21 mouse cellular contexts compared by ENCODE assay signal in genomic region chrX:100195286-100195685, GRCm38 (mm10).
DNase-seq lines count a peak whose midpoint lies in the region; ATAC-seq lines count a peak whose summit lies in the region.
"Had no signal": no experiment of that assay in that cellular context is flagged by ENCODE, and none has a peak within 500 bp of the region (broad histone marks: within the 10 kb centered on the region; RNA-seq: fewer than 3 reads in every experiment).

No protein-coding gene starts in this region.

- DNase-seq in heart, adult 8-10 months (ENCODE audit: low spot score), result peak; percentile 26
- peak; percentile 11 for DNase-seq in kidney, postnatal 14 days
- no peak for DNase-seq in kidney, adult 18-20 months
- DNase-seq in neural tube, embryonic 11.5 days (ENCODE audit: low spot score), result peak; percentile 9
- DNase-seq in lung, postnatal 36 days, result peak; percentile 22
- DNase-seq in right cerebral cortex, postnatal 4 days, result no peak
- DNase-seq: adrenal gland, postnatal 25 days; cerebellum, adult 11-12 months; cerebellum, postnatal 25 days; gastrocnemius, postnatal 36 days; liver, postnatal 0 days; right cerebral cortex, postnatal 14 days; thymus, postnatal 36 days had no signal

- 48% methylated on average over 2 of the region's 2 CpGs for WGBS in heart, embryonic 12.5 days
- WGBS in neural tube, embryonic 11.5 days, result 54% methylated on average over 2 of the region's 2 CpGs
- 44% methylated on average over 2 of the region's 2 CpGs for WGBS in neural tube, embryonic 15.5 days

- H3K36me3 ChIP-seq in heart, embryonic 12.5 days, result no peaks in the 10 kb centered on the region
- no peaks in the 10 kb centered on the region for H3K36me3 ChIP-seq in neural tube, embryonic 11.5 days (ENCODE audit: control insufficient read depth, insufficient read depth, low read length)
- H3K36me3 ChIP-seq in neural tube, embryonic 15.5 days, result no peaks in the 10 kb centered on the region
- H3K36me3 ChIP-seq: embryonic facial prominence, embryonic 13.5 days; forebrain, embryonic 15.5 days; hindbrain, embryonic 12.5 days; neural tube, embryonic 12.5 days had no signal

- H3K4me2 ChIP-seq in heart, embryonic 12.5 days, result no peak overlapping the region
- H3K4me2 ChIP-seq in neural tube, embryonic 11.5 days (ENCODE audit: low read depth), result no peak overlapping the region
- H3K4me2 ChIP-seq in neural tube, embryonic 15.5 days, result no peak overlapping the region
- H3K4me2 ChIP-seq: embryonic facial prominence, embryonic 13.5 days; forebrain, embryonic 15.5 days; hindbrain, embryonic 12.5 days; neural tube, embryonic 12.5 days had no signal

- no peaks in the 10 kb centered on the region for H3K27me3 ChIP-seq in heart, embryonic 12.5 days (replicated peaks)
- H3K27me3 ChIP-seq in neural tube, embryonic 11.5 days (ENCODE audit: control insufficient read depth, insufficient read depth, low read length), result no peaks in the 10 kb centered on the region
- H3K27me3 ChIP-seq in neural tube, embryonic 15.5 days (replicated peaks), result no peaks in the 10 kb centered on the region
- H3K27me3 ChIP-seq: CH12.LX; forebrain, embryonic 15.5 days; hindbrain, embryonic 12.5 days; megakaryocyte, embryonic 14.5 days; neural tube, embryonic 12.5 days had no signal

- H3K27ac ChIP-seq in heart, embryonic 12.5 days (ENCODE audit: poor library complexity, severe bottlenecking), result no peak overlapping the region
- H3K27ac ChIP-seq in neural tube, embryonic 11.5 days (ENCODE audit: low read depth, low read length), result no peak overlapping the region
- H3K27ac ChIP-seq in neural tube, embryonic 15.5 days (replicated peaks), result no peak overlapping the region
- H3K27ac ChIP-seq: embryonic facial prominence, embryonic 13.5 days; forebrain, embryonic 15.5 days; hindbrain, embryonic 12.5 days; neural tube, embryonic 12.5 days had no signal

- no peaks in the 10 kb centered on the region for H3K9me3 ChIP-seq in heart, embryonic 12.5 days (replicated peaks)
- H3K9me3 ChIP-seq in neural tube, embryonic 11.5 days (ENCODE audit: control insufficient read depth, low read length), result no peaks in the 10 kb centered on the region
- no peaks in the 10 kb centered on the region for H3K9me3 ChIP-seq in neural tube, embryonic 15.5 days (replicated peaks)
- H3K9me3 ChIP-seq: embryonic facial prominence, embryonic 13.5 days; forebrain, embryonic 15.5 days; hindbrain, embryonic 12.5 days; megakaryocyte, embryonic 14.5 days; neural tube, embryonic 12.5 days had no signal

- no peaks in the 10 kb centered on the region for H3K4me1 ChIP-seq in heart, embryonic 12.5 days (replicated peaks)
- no peaks in the 10 kb centered on the region for H3K4me1 ChIP-seq in neural tube, embryonic 11.5 days (ENCODE audit: control insufficient read depth, insufficient read depth, low read length)
- no peaks in the 10 kb centered on the region for H3K4me1 ChIP-seq in neural tube, embryonic 15.5 days
- H3K4me1 ChIP-seq: embryonic facial prominence, embryonic 13.5 days; forebrain, embryonic 15.5 days; hindbrain, embryonic 12.5 days; megakaryocyte, embryonic 14.5 days; neural tube, embryonic 12.5 days had no signal

- no peak for ATAC-seq in heart, embryonic 12.5 days (ENCODE audit: insufficient number of reproducible peaks, low FRiP score)
- no peak for ATAC-seq in neural tube, embryonic 11.5 days (ENCODE audit: insufficient read depth, low FRiP score, low TSS enrichment)
- no peak for ATAC-seq in neural tube, embryonic 15.5 days (ENCODE audit: low FRiP score)
- ATAC-seq: forebrain, embryonic 15.5 days; liver, postnatal 0 days had no signal

- H3K4me3 ChIP-seq in heart, embryonic 12.5 days, result no peak overlapping the region
- H3K4me3 ChIP-seq in neural tube, embryonic 11.5 days (ENCODE audit: low read depth, low read length), result no peak overlapping the region
- H3K4me3 ChIP-seq in neural tube, embryonic 15.5 days (replicated peaks), result no peak overlapping the region
- H3K4me3 ChIP-seq: embryonic facial prominence, embryonic 13.5 days; forebrain, embryonic 15.5 days; hindbrain, embryonic 12.5 days; megakaryocyte, embryonic 14.5 days; neural tube, embryonic 12.5 days had no signal

- H3K9ac ChIP-seq in heart, embryonic 12.5 days, result no peak overlapping the region
- H3K9ac ChIP-seq in neural tube, embryonic 11.5 days (ENCODE audit: low read length), result no peak overlapping the region
- no peak overlapping the region for H3K9ac ChIP-seq in neural tube, embryonic 15.5 days (replicated peaks)
- H3K9ac ChIP-seq: embryonic facial prominence, embryonic 13.5 days; forebrain, embryonic 15.5 days; hindbrain, embryonic 12.5 days; liver, postnatal 0 days; neural tube, embryonic 12.5 days had no signal

Comparison
In these comparisons a context has a peak if more than half of its experiments do, and no peak if none do; other contexts are left out.
1. DNase-seq: peak in heart, adult 8-10 months (single experiment), kidney, postnatal 14 days (single experiment), neural tube, embryonic 11.5 days (single experiment) and lung, postnatal 36 days (single experiment); none in kidney, adult 18-20 months (single experiment) and right cerebral cortex, postnatal 4 days (single experiment).